Mouse (Mus musculus) layer of hippocampus, adult 8-10 months (tissue): ENCODE data around the gene Smarcb1. TPM values are rescaled to one million over a fixed set of nuclear protein-coding genes. Genes with fewer than 3 reads are reported as not detected.
"Not testable (repeated sequence)": the region's sequence is repeated elsewhere in the genome, so short reads cannot be mapped to it uniquely, and the experiment has no call there.

Experiments used
- DNase-seq, 2 experiments: peaks; one replicate each; pipeline ENCODE4 v3.0.0; 2022; ENCODE audit warnings: low spot score in 2 of 2
- total RNA-seq, 4 experiments: library from RNA; stranded (reverse); gene quantifications; 2 replicates each; pipeline ENCODE4 v1.2.4; 2022

Smarcb1 gene
- total RNA-seq, 4 experiments from 2014 or later: 80.7 to 83.2 (median 82.5) TPM

DNA sequence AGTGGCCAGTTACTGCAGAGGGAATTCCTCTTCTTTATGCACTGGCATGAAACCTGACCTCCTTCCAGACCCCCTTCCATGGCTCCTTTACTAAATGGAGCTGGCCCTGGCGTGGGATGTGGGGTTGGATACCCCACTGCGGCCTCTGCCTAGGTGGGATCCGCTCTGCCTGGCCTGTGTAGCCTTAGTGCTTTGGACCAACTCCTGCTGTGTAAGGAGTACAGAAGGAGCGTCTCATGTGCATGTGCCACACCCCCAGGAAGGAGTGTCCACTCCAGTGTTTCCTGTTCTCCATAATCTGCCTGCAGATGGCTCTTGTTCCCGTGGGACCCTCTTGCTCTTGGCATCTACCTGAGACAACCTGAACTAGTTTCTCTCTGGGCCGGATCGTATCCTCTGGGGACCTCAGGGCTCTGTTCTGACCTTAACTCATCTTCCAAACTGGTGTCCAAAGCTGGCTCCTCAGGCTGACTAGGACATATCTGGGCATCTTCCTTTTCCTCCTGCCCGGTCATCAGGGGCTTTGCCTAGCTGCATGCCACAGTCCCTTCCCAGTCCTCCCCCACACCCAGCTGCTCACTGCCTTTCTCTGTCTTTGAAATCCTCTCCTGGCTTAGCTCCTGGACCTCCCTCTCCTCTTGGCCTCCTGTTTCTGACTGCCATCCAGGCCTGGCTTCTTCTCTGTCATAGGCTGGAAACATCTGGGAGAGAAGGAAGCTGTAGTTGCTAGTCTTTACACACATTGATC is 31.8 kb downstream of the Smarcb1 start:
- no peak for DNase-seq

DNA sequence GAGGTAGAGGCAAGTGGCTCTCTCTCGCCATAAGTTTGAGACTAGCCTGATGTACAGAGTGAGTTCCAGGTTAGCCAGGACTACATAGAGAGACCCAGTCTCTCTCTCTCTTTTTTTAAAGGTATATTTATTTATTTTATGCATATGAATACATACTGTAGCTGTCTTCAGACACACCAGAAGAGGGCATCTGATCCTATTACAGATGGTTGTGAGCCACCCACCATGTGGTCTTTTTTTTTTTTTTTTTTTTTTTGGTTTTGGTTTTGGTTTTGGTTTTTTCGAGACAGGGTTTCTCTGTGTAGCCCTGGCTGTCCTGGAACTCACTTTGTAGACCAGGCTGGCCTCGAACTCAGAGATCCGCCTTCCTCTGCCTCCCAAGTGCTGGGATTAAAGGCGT is 33.9 kb downstream of the Smarcb1 start:
- not testable (repeated sequence) for DNase-seq

DNA sequence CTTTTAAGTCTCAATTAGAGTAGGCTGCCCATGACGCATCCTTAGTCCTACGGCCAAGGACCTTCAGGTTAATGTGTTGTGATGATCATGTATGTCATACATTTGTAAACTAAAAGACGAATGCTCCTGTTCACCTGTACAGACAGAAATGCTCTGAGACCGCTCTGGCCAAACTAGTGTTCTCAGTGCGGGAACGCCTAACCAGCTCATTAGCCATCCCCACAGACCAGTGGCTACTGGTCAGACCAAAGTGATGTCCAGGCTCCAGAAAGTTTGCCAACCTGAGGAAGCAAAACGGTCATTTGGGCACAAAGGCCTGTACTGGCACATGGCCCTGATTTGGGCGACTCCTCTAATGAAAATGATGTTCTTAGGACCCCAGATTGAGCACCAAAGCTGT is 36.7 kb downstream of the Smarcb1 start:
- DNase-seq: no peak

DNA sequence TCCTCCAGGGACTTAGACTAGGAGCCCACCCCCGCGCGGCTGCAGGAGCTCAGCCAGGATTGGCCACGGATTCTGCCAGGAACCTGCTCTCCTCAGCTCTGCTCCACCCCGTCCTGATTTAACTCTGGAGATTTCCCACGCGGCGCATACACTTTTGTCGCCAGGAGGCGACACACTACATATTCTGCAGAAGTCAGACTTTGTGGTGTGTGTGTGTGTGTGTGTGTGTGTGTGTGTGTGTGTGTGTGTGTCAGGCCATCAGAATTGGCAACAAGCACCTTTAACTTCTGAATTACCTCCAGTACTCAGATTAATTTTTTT is 38.2 kb downstream of the Smarcb1 start:
- peak; percentile 77 to 79 for DNase-seq

DNA sequence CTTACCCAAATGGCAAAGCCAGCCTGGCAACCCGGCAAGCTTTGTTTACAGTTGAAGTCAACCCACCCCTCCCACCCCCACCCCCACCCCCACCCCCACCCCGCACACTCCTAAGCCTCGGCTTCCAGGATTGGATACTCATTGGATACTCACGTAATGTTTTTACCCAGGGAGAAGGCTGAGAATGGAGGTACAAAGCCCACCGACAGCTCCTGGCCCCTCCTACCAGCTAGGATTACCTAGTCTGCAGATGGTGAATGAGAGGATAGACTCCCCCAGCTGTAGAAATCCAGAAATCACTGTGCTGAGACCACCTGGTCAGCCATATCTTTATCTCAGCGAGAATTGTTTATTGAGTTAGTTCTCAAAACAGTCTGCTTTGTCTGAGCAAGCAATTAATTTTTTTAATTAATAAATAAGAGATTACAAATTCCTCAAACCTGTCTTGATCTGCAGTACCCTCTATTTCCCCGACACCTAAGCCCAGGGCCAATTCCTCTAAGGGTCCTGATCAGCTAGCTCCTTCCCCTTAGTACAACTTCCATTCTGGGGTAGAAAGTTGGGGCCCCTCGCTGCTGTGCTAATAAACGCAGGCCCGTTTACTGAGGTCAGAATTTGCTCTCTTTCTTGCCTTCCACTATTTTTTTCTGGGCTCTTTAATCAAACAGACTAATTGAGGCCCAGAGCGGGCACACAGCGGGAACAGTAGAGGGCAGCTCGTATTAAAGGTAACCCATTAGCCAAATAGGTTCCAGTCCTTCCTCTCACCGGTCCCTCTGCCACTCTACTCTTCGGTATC is 38.8 kb downstream of the Smarcb1 start:
- DNase-seq: no peak

DNA sequence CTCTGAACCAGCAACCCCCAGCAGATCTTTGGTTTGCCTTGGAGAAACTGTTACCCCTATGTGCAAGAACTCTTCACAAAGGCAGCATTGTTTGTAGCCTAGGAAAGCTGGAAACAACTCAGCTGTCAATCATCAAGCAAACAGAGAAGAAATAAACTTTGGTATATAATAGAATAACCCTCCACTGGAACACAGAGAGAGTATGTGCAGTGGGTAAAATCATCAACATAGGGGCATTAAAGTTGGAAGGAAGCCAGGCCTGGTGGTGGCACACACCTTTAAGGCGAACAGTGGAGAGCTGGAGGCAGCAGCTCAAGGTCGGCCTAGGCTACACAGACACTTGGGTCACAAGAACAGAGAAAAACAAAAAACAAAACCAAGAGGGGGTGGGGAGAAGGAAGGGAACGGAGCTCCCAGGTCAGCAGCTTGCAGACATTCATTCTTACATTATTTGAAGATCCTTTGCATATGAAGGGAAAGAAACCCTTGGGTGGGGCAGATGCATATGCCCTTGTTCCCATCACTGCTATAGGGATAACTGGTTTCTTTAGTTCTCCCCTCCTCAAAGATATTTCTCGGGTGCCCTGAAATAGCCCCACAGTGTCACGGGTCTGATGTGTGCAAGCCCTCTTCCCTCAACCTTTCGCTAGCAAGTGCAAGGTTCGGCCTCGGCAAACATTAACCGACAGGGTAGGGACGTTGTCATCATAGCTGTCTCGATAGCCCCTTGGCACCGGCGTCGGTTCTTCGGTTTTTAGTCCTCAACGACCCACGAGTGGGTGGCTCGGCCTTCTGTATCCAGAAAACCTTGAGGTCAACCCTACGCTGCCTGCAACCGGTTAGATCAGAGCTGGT is 39.6 kb downstream of the Smarcb1 start:
- no peak for DNase-seq

DNA sequence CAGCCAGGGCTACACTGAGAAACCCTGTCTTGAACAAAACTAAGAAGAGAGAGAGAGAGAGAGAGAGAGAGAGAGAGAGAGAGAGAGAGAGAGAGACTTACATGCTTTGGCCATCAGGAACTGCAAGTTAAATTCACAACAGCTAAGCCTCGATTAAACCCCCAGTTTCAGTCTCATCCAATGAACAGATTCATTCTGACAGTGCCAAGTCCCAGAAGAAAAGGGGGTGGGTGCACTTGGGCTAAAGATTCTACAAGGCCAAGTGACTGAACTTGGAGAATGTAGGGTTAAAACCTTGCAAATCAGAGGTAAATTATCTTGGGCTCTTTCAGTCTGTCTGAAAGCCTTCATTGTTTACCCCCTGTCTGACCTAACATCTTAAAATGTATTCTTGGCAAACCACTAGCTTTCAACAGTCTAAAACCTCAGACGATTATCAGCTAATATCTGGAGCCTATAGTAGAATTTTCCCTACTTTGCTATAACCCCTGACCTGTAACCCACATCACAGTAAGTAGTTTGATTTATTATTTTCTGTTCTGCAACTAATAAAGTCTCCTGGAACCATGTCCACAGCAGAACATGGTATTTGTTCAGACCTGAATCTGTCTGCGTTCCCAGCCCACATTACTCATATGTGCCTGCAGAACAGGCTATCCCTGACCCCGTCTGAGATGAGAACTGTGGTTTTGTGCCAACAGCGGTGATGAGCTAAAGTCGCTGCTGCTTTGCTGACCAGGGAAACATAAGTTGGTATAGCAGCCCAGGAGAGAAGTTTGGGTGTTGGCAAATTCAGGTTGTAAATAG is 40.4 kb downstream of the Smarcb1 start:
- no peak for DNase-seq

DNA sequence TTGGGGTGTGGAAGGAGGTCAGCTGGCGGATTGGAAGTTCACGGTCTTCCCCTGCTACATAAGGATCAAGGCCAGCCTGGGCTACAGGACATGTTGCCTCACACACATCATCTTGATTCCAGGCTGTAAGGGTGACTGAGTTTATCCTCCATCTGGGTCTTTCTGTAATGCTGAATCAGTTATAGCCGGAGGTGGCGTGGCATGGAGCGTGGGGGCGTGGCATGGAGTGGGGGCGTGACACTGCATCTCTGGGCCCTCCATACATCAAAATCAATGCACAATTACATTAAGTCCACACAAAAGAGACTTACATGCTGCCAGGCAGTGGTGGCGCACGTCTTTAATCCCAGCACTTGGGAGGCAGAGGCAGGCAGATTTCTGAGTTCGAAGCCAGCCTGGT is 41.1 kb downstream of the Smarcb1 start:
- DNase-seq: no peak

DNA sequence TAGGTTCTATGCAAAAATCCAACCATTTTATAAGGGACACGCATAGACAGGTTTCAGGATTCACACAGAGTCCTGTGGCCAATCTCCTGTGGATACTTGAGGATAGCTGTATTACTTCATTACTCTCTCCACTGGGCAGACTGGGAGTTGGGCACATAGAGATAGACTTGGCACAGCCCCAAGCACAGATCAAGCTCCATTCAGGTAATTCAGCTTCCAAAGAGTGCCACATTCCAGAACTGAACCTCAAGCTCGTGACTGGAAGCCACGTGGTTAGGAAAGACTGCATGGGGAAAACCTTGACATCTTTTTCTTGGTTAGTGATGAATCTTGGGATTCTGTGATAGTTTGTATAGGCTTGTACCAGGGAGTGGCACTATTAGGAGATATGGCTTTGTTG is 42.6 kb downstream of the Smarcb1 start:
- DNase-seq: no peak

DNA sequence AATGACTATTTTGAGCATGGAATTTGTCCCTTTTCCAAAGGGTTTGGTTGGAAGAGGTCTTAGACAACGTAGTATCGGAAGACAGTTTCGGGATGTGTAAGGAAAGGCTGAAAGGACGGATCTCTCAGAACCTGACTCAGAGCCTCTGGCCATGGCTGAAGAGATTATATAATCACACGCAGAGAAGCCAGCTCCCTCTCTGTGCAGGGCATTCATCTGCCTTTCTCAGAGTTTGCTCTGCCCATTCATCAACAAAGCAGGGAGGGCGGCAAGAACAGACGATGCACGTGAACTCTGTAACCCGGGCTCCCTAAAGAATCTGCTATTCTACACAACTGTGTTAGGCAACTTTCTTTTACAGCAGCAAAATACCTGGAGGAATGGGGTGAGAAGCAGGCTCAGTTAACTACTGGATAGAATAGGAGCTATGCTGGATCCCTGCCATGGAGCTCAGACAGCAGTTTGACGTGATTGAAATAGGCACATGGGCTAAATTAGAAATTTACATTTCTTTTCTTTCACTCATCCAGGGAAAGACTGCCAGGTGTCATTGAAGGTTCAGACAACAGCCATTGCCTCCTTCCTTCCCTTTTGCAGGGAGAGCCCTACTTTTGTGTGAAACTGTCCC is 47.8 kb downstream of the Smarcb1 start:
- DNase-seq: no peak

DNA sequence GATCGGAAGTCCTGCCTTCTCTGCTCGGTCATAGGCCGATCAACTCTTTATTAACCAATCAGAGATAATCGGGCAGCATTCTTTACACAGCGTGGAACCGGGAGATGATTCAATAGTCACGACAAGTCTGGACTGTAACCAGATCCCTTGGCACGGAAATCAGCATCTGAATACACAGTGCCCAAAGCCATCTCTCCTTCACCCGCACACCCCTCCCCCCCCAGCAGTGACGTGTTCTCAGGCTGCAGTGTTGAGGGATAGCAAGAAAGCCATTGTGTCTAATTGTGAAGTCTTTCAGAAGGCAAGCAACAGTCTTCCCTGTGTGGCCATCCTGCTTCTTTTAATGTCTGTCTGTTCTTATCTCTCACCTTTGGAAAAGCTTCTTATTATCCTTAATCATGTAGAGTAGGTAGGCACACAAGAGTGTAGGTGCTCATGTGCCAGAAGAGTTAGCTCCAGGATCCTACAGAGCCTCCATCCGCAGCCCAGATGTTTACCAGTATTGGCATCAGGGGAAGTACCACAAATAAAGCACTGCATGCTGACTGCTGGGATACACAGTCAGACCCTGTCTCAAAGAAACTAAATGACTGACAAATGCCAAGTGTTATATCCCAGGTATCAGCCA is 48.4 kb downstream of the Smarcb1 start:
- DNase-seq: peak; percentile 86 to 91

DNA sequence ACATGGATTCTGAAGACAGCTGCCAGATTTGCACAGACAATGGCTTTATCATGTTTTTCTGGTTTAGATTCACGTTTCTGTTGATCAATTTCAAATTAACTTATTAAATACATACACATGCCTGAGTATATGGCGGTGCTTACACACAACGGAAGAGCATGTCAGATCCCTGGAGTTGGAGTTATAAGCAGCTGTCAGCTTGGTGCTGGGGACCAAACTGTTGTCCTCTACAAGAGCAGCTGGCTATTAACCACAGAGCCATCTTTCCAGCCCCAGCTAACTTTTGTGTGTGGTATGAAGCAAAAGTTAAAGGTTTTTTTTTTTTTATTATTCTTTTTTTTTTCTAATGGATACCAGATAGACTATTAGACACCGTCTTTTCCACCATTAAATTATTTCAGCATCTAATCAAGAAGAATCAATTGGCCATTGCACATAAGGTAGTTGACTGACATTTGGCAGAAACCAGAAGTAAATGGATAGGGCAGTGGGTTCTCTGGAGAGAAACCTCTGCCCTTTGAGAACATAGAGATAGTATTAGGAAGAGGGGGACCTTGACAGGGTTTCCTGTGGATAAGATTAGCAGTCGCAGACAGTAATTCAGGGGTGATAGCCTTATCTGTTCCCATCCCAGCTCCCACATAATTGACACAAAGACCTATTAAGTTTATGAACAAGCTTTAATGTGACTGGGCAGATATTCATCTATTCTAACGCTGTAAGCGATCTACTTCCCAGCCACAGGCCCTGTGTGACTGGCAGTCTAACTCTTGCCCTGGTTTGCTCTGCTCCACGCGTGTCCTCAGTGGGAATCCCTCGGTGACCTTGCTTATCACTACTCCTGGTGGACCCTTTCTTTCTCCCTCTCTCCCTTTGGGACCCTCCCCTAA is 49.1 kb downstream of the Smarcb1 start:
- DNase-seq: no peak

DNA sequence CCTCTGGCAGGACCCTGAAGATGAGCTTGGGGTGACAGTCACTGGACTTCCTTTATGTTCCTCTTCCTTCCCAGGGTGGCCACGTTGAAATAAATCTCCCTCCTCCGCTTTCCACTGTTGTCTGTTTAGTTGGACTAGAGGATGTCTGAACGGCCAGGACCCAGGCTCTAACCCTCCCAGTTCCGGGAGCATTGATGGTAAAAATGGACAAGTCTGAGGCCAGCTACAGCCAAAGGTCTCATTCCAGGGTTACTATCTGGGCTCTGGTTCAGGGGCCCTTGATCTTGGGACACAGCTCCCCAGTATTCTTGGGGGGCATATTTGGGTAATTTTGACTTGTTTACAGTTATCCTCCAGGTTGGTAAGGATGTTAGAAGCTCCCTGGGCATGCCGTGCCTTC is 59.8 kb downstream of the Smarcb1 start:
- no peak for DNase-seq

DNA sequence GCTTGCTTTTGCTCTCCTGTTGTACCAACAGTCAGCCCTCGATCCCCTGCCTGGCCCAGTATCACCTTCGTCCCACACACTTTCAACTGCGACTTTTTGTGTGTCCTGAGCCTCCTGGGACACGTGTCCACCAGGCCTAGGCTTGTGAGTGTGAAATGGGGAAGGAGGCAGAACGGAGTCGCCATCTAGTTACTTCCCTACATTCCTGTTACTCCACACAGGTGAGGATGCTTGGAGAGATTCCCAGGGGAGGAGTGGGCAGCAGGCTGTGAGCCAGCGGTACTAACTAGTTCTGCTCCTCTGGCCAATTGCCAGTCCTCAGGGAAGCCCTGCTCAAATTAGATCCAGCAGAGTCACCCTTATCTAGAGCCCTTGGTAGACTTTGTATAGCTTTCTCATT is 60.7 kb downstream of the Smarcb1 start:
- DNase-seq: no peak

DNA sequence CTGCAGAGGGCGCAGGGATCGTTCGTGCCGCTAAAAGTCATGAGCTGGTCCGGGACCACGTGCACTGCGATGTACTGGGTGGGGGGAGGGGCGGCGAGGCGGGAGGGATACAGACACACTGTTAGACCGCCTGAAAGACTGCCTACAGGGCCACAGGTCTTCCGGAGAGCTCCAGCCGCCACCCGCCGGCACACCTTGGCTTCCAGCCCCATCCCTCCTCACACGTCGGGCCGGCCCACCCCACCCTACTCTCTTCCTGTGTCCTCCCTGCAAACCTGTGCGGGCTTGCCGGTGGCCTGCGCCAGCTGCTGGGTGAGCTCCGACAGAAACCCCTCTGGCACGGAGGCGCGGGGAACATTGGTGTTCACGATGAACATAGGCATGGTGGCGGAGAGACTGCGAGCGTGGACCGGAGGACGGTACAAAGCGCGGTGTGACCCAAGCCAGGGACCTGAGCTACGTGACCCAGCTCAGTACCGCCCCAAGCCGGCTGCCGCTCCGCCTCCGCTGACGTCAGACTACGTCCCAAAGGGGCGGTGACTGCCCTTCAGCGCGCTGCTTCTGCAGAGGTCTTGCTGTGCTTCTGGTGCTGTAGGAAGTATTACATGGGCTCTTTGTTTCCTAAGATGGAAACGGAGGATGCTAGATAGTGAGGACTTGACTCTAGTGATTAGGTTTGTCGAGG is 61.5 kb downstream of the Smarcb1 start, which contains the start of gene Mif:
TSS of gene Mif (minus strand) at position 455 of the 685 bp plus-strand sequence.
- peak; percentile 74 to 84 for DNase-seq

DNA sequence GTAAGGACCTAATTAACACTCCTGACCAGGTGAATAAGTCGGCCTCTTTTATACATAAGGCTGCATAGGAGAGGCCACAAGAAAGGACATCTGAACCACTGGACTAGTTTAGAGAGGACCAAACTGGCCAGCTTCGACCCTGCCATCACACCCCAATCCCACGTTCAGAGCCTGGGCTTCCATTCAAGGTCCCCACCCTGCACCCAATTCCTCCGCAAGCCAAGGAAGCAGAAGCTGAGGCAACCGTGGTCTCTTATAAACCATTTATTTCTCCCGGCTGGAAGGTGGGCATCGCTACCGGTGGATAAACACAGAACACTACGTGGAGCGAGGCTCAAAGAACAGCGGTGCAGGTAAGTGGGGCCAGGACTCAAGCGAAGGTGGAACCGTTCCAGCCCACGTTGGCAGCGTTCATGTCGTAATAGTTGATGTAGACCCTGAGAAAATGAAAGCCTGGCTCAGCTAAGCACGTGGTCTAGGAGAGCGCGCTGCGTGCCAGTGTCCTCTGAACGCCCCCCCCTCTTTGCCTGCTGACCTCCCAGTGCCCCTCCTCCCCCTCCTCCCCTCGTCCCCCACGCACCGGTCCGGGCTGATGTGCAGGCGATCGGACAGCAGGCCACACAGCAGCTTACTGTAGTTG is 62.2 kb downstream of the Smarcb1 start:
- peak in 1 of 2 experiments; percentile 48 for DNase-seq

DNA sequence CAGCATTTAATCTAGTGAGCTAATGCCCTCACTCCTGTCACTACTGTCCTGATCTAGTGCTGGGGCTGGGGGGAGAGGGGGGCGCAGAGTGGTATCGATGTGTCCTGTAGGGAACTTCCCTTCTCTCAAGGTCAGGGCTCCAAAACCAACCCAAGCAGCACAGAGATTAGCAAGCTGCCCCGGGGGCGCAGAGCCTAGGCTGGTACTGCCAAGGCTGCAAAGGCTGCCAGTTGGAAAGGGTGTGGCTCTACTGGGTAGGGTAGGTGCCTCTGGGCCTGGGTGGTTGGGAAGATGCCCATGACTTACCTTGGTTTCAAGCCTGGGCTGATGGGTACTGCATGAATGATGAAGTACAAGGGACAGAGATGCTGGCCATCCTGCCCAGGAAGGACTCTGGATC is 63.8 kb downstream of the Smarcb1 start:
- DNase-seq: no peak

DNA sequence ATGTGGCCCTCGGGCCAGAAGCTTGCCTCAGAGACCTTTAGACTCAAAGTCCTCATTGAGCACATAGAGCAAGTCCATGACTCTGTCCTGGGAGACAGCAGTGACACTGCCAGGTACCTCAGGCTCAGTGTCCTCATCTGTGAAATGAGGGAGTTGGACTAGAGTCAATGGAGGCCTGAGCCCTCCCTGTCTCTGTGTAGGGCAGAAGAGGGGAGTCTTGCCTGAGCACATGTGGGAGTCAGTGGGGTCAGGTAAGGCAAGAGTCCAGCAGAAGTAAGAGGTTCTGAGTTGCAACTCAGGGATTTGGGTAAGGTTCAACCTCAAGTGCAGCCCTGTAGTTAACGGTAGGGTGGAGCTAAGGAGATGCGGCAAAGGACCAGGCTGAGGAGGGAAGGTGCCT is 64.4 kb downstream of the Smarcb1 start:
- DNase-seq: no peak
